Mouse (Mus musculus): ENCODE measurements at regions not wholly inside any gene's neighbourhood (a gene's known extent, or its start where the extent isn't known, plus 50 kb on each side); places are given as distances from the start of the nearest gene placed in this dataset.
A peak's percentile ranks its signal among the peaks of the same experiment; 100 is the strongest.

DNA sequence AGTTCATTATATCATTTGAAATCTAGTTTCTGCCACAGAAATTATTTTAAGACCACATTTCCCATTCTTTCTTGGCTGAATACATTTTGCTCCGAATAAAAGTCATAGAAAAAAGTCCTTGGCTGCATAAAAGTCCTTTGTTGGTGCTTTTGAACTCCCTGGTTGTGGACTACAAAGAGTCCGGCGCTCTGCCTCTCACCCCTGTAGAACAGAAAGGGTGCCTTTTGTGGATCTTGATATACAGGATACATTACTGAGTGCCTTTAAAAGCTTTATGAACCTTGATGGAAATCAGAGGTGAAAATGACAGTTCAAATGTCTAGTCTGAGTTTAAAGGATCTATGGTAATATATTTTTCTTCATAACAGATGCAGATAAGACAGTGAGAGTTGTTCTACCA is 355.5 kb downstream of the Anxa1 start:
- DNase-seq = no peak

GRCm38 (mm10) chr19:20027667-20028282 is 363.0 kb downstream of the Anxa1 start:
- DNase-seq = no peak

DNA sequence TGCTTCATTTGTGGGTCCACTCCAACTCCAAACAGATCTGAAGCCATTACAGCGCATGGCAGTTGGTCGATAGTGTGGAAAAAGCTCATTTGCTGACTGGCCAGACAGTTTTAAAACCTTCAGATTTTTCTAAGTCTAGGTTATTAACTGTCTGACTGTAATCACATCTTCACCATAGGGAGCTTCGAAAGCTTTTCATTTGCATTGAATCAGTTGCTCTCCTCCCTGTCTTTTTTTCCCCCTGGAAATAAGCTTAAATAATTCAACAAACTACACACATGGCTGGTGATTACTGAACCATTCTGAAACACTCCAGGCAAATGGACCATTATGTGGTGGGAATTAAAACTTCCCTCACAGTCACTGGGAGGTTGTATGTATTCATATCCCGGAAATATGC is 376.6 kb downstream of the Anxa1 start:
- no peak for DNase-seq

- no peak for DNase-seq
These were observed 380.8 kb downstream of the Anxa1 start for GRCm38 (mm10) chr19:20009801-20010441.

GRCm38 (mm10) chr19:20005932-20006625 is 384.7 kb downstream of the Anxa1 start:
- no peak for DNase-seq

DNA sequence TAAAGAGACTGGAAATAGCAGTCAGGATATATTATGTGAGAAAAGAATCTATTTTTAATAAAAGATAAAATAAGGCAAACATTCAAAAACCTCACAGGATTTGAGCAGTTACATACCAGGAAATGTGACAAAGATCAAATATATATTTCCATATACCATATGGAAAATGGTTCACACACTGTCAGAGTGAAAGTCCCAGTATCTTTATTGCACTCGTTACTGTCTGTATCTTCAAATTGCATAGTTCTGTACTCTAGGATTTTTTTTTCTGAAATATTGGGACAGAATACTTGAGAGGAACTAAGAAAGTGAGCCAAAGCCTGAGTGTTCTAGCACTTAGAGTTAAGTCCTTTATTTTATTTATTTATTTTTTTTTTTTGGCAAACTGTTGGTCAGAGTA is 403.5 kb downstream of the Anxa1 start:
- no peak for DNase-seq

- DNase-seq = no peak
These were observed 411.9 kb downstream of the Anxa1 start for GRCm38 (mm10) chr19:19978816-19979215.

DNA sequence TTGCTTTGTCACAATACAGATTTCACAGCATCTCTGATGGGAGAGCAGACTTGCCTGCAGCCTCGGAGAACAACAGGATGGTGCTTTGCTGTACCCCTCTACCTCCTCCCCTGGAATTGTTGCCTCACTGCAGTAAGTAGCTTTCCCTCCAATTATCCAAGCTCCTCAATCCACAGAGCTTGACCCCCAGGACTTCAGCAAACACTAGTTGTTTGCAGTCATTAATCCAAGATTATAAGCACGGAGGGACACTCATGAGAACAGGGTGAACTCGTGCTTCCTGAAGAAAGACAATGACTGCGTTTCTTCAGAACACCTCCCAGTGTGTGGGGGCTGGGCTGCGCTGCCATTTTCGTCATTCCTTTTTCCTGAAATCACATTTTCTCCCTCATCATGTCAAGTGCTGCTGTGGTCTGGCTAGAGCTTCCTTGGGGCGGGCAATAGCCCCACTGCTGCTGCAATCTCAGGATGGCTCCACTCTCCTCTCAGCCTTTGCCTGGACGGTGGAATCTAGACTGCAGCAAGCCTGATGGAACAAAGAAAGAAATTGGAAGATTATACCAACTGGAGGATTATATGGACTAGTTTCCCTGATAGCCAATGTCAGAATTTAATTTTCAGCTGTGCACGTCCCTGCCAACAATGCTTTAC is 413.0 kb downstream of the Anxa1 start:
- DNase-seq = no peak

DNA sequence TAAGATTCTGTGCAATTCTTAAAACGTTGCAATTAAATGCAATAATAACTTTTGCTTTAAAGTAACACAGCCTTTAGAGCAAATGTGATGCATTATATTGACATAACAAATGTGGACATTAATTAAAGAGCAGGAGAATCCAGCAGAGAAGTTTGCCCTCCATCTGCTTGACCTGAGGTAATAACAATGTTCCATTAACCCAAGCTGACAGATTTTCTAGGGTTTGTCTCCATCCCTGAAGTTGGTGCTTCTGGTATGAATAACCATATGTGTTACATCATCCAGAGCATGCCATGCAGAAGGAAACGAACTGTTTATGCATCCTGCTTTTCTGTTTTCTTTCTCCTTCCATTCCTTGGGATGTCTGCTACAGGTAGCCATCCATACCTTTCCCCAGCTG is 414.0 kb downstream of the Anxa1 start:
- DNase-seq = no peak

DNA sequence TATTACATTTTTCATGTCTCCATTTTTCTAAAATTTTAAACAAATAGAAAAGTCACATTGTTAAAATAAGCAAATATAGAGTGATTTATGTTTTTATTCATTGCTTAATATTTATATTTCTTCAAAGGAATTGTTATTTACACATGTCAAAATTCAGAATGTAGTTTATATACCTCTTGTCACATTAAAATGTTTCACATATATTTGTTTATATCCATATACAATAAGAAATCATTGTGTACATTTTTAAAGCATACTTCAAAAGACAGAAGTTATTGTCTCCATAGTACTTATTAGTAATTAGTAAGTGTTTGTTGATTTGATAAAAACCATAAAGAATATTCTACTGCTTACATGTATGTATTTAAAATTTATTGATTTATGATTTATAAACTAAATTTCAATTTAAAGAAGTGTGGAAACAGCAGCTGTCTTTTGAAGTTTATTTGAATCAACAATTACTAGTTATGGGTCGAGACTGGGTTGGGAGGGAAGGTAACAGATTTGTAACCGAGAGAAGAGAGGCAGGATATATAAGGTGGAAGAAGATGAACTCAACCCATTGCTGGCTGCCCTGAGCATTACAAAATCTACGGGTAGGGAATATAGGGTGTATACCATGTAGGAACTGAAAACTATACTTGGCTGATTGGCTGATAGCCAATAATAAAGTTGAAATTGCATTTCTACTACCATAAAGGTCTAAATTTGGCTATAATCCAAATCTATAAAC is 420.8 kb downstream of the Anxa1 start:
- DNase-seq = no peak

GRCm38 (mm10) chr19:19969335-19969734 is 421.4 kb downstream of the Anxa1 start:
- no peak for DNase-seq

DNA sequence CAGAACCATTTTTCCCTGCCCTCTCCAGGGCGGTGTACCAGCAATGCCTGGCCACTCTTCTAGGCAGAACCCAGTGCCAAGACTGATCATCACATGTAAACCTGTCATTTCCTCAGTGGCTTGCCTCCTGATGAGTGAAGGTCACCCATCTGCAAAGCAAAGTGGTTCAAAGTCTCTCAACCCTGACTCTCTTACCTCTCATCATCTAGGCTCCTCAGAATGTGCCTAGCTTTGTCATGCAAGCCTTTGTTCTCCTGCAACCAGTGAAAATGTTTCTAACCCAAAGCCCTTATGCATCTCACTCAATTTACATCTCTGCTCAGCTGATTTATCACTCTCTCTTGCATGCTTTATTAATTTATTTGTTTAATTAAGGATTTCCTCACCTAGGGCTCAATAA is 445.5 kb downstream of the Anxa1 start:
- no peak for DNase-seq

GRCm38 (mm10) chr19:19942697-19943096 is 448.0 kb downstream of the Anxa1 start:
- no peak for DNase-seq

GRCm38 (mm10) chr19:19921109-19921508 is 469.6 kb downstream of the Anxa1 start:
- no peak for DNase-seq

DNA sequence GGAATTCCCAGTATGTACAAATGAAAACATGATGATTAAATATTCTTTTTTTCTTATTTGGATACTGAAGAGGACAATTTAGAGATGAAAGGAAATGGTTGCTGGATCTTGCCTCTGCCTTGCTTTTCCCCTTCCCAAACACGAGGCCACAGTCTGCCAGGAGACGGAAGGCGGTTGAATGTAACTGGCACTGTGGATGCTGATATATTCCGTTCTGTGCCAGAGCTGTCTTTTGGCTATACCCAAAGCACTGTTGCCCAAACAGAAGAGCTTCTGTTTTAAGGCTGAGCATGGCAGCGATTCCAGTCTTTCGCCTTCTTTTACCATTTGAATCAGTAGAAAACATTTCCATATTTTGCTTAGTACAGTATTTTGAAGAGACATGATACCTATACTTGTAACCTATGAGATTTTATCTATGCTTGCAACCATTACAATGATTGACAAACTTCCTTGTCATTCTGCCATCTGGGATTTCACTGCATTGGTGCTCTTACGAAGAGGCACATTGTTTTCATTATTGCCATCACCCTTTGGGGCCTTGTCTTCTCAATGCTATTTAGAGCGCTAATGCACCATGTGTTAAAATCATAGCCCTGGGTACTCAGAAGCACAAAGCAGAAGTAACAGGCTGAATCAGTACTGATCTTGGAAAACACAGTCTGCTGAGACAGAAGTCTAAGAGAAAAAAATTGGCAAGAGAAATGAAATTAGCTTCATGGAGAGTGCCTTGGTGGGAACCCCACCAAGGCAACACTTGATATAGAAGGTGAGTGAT is 504.6 kb downstream of the Anxa1 start:
- DNase-seq = peak; percentile 34

GRCm38 (mm10) chr19:19880895-19881294 is 509.8 kb downstream of the Anxa1 start:
- no peak for DNase-seq

DNA sequence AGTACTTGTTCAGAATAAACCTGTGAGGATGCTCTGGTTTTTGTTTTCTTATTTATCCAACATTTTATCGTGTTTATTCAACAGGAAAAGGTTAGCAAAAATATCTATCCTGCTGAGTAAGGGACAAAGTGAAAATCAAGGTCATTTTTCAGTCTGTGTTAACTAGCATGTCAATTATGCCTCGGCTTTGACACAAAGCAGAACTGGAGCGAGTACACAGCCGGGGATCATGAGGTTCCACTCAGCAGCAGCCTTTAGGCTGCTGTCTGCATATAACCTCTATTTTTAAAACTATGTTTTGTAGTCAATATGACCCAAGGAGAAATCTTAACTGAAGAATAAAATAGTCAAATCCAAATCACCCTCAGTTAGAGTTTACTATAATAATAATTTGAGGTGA is 542.6 kb downstream of the Anxa1 start:
- DNase-seq = no peak

- no peak for DNase-seq
These were observed 582.8 kb downstream of the Anxa1 start for GRCm38 (mm10) chr19:19807992-19808391.

DNA sequence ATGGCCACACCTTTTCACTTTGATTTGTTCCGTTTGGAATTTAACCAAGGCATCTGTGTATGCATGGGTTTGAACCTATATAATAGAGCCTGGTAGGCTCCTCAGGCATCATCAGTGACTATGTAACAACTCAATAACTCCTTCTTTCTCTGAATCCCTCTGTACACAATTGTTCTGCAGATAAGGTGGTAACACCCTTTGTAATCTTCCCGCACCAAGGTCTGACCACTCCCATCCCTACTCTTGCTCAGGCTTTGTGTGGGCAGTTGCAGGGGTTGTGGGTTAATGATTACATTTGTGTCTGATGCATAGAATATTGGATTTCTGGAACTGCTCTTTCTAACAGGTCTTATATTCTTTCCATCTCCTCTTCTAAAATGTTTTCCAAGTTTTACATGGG is 596.9 kb downstream of the Anxa1 start:
- no peak for DNase-seq

DNA sequence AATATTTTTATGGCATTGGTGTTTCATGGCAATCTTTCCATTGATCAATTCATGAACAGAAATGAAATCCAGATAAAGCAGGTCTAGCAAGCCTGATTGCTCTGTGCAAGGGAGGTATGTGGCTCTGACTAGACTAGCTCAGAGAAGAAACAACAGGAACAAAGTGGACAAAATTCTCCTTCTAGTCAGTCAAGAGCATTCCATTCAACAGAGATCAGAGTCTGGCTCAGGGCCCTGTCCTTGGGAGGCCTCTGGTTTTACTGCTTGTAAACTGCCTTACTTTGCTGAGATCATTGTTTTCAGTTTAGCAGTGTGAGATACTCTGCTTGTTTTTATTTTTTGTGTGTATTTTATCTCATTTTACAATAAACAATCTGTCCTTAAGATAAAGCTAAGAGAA is 607.2 kb downstream of the Anxa1 start:
- DNase-seq = no peak

DNA sequence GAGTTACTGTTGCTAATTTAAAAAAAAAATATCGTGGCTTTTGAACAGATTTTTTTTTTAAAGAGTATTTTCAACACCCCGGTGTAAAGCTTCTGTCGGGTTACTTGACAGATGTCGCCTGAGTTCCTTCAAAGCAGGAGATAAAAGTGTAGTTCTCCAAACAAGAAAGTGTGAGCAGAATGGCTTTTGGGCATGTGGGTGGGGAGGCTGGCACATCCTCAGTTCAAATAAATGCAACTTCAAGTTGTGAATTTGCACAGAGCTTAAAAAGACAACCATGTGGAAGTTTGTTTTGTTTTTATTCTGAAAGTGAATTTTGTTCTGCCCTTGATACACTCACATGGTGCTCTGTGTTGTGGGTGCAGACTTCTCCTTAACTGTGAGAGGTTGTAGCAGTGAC is 612.9 kb downstream of the Anxa1 start:
- peak; percentile 33 for DNase-seq

GRCm38 (mm10) chr19:19770990-19771389 is 619.8 kb downstream of the Anxa1 start:
- no peak for DNase-seq
